Mouse (Mus musculus) myocyte (in vitro differentiated cells): ENCODE results near the gene Sco1.

Experiments
- E2F4 ChIP-seq: IDR thresholded peaks from one replicate; pipeline ENCODE4 v1.6.1; 2011; ENCODE audit warnings: mild to moderate bottlenecking, control low read depth, moderate library complexity; ENCODE audit not compliant: insufficient read depth
- TCF12 ChIP-seq: IDR thresholded peaks from one replicate; pipeline ENCODE4 v1.6.1; 2011; ENCODE audit warnings: mild to moderate bottlenecking, control low read depth; ENCODE audit not compliant: poor library complexity, insufficient read depth, severe bottlenecking

DNA sequence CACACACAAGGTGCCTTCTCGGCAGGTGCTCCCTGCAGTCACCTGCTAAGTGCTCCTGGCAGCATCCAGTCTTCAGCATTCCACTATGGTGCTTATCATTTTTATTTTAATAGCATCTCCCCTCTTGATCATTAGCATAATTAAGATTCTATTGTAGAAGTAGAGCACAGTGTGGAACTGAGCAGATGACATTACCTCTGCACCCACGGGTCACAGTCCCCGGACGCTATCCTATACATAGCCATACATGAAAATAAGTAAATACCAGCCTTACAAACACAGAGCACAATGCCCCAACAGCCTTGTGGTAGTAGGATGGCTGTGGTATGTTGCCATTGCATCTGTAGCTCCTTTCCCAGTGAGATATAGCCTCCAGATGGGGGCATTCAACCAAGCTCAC lies 43.9 kb upstream of the Sco1 start:
- TF ChIP-seq E2F4 (no peak), TCF12 (no peak)
